Mouse (Mus musculus) stomach, postnatal 0 days (tissue): ENCODE results near the gene Tesmin.
A peak's percentile ranks its signal among the peaks of the same experiment; 100 is the strongest.

Experiments
- CTCF ChIP-seq: IDR thresholded peaks from 2 replicates; pipeline ENCODE4 v1.5.1; 2016; ENCODE audit warnings: antibody characterized with exemption, low read depth, mild to moderate bottlenecking, moderate library complexity
- EP300 ChIP-seq: optimal IDR thresholded peaks from 2 replicates; pipeline ENCODE3; 2016; ENCODE audit warnings: antibody characterized with exemption

GRCm38 (mm10) chr19:3388629-3389057, at the start of gene Tesmin:
- peak; percentile 66 for TF ChIP-seq CTCF
- no peak for TF ChIP-seq EP300
